Mouse (Mus musculus): ENCODE data around the gene Rfc5.

- no peak for TF ChIP-seq POLR2A (IDR thresholded peaks at IDR 0.05; ENCODE audit: borderline replicate concordance, extremely low read depth, low read depth, low read length)
- TF ChIP-seq CTCF (IDR thresholded peaks at IDR 0.05; ENCODE audit: insufficient read depth, low read length), result no peak
Measured at GRCm38 (mm10) chr5:117338503-117338902, 50.3 kb downstream of the Rfc5 start.

Data from lung, adult 2 months (tissue).